Mouse (Mus musculus): ENCODE measurements around the gene Runx1.

DNA sequence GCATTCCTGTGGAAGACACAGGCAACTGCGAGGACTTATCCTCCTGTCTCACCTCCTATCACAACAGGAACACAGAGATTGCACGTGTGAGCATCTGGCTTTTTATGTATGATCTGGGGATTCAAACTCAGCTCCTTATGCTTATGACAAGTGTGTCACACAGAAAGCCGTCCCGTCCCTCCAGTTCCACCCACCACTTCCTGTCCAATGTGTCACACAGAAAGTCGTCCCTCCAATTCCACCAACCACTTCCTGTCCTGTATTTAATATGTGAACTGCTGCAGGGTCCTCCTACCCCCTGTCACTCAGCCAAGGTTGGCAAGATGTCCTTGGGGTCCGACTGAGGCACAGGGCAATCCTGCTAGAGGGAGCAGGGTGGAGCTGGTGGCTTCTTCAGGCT is 5.5 kb downstream of the Runx1 start:
- TF ChIP-seq MAX (IDR thresholded peaks at IDR 0.05; ENCODE audit: low read depth), result no peak
- no peak for TF ChIP-seq E2F4 (IDR thresholded peaks at IDR 0.05; ENCODE audit: insufficient read depth)
- TF ChIP-seq POLR2AphosphoS2 (IDR thresholded peaks at IDR 0.05; ENCODE audit: insufficient read length, low read depth), result no peak
- TF ChIP-seq TCF12 (IDR thresholded peaks at IDR 0.05; ENCODE audit: insufficient read depth, poor library complexity, severe bottlenecking), result no peak
- no peak for TF ChIP-seq POLR2A (IDR thresholded peaks at IDR 0.05; ENCODE audit: insufficient read length, low read depth)

Data from myocyte (in vitro differentiated cells).